Mouse (Mus musculus) lung, adult 2 months (tissue): ENCODE measurements around the gene Mrps11.

Experiments
- CTCF ChIP-seq: fragments of 200-500 bp; IDR thresholded peaks from 2 replicates; pipeline ENCODE4 v1.5.1; 2011; ENCODE audit warnings: mild to moderate bottlenecking, low read length, control low read depth; ENCODE audit not compliant: insufficient read depth
- POLR2A ChIP-seq: fragments of 200-500 bp; IDR thresholded peaks from 2 replicates; pipeline ENCODE4 v1.6.1; 2011; ENCODE audit warnings: low read depth, mild to moderate bottlenecking, control low read depth, low read length, borderline replicate concordance; ENCODE audit errors: extremely low read depth

- no peak for TF ChIP-seq CTCF
- no peak for TF ChIP-seq POLR2A
These were observed 17.0 kb downstream of the Mrps11 start for GRCm38 (mm10) chr7:78799730-78800496.
